Mouse (Mus musculus) splenic B cell, adult 2 months (primary cell): ENCODE data around the gene Urah.
A peak's percentile ranks its signal among the peaks of the same experiment; 100 is the strongest.

Experiments
- DNase-seq: peaks from one replicate; pipeline ENCODE4 v3.0.0-alpha.2; 2011; ENCODE audit warnings: low read depth, low spot score
- H3K27me3 ChIP-seq: 2 replicates; pipeline ENCODE4 v1.6.1; 2012; ENCODE audit warnings: mild to moderate bottlenecking, low read length, moderate library complexity, mixed read lengths; ENCODE audit not compliant: control insufficient read depth, poor library complexity, insufficient read depth, severe bottlenecking
- H3K36me3 ChIP-seq: 2 replicates; pipeline ENCODE4 v1.6.1; 2012; ENCODE audit warnings: mild to moderate bottlenecking, low read length, moderate library complexity, mixed read lengths; ENCODE audit not compliant: control insufficient read depth, poor library complexity, insufficient read depth, severe bottlenecking

Urah gene

DNA sequence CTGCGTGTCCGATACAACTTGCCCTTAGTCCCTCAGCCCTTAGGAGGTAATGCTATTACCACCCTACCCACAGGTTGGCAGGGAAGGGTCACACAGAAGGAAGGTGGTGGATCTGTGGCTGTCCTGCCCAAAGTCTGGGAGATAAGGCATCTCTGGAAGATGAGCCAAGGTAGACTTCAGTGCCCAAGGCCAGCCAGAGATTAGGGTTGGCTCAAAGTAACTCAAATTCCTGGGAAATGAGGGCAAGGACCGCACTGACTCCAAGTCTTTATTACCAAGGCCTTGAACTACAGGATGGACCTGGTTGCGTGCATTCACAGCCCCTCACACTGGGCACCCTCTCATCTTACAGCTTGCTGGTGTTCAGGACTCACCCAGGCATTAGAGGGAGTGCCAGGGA, 17.1 kb downstream of the Urah start:
- DNase-seq, result no peak
- H3K27me3 ChIP-seq, result no peaks in the 10 kb centered on the region; the same call in 1 of the 2 replicates
- H3K36me3 ChIP-seq, result peaks cover 1% of the 10 kb centered on the region; the same call in 1 of the 2 replicates

DNA sequence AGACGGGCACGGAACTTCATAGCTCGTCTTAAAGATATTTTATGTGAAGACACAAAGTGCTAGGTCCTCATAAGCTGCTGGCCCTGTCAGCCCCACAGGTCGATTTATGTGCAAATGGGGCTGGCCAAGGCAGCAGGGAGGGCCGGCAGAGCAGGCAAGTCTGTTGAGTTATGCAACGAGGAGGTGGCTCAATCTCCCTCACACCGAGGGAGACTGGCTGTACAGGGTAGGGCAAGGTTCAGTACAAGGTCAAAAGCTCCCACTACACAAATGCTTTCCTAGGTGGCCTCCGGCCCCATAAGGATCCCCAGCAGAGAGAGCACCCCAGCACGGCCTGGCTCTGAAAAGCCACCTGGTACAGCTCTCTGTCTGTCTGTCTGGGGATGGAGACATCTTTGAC, 18.6 kb downstream of the Urah start:
- peaks cover 1% of the 10 kb centered on the region; the same call in 1 of the 2 replicates for H3K36me3 ChIP-seq
- no peak for DNase-seq
- H3K27me3 ChIP-seq, result no peaks in the 10 kb centered on the region

GRCm38 (mm10) chr7:140854483-140854882, 19.7 kb downstream of the Urah start:
- H3K27me3 ChIP-seq, result no peaks in the 10 kb centered on the region
- H3K36me3 ChIP-seq, result peaks cover 1% of the 10 kb centered on the region; the same call in 1 of the 2 replicates
- DNase-seq, result no peak

DNA sequence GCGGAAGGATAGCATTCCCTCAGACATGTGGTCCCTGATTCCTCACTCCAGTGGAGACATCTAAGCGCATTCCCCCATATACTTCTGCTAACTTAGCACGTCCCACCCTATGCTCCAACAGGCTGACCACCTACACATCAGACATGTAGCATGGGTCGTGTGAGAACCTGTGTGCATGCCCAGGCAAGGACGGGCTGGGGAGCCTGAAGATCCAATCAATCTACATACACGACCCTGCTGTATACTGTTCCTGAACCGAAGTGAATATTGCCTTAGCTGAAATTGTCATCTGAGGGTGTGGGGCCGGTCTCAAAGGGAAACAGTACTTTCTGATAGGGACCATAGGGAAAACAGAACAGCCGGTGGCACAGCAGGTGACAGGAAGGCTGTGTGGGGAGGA, 20.4 kb downstream of the Urah start:
- Histone ChIP-seq H3K36me3 (peaks cover 4% of the 10 kb centered on the region), H3K27me3 (no peaks in the 10 kb centered on the region)
- DNase-seq, result no peak

- peak; percentile 80 for DNase-seq
- no peaks in the 10 kb centered on the region for H3K27me3 ChIP-seq
- peaks cover 7% of the 10 kb centered on the region for H3K36me3 ChIP-seq
Observed at GRCm38 (mm10) chr7:140855860-140856784, 21.3 kb downstream of the Urah start, which contains the start of gene Gm45785. Gm45785 (minus strand) TSS chr7:140856331.

- peaks cover 9% of the 10 kb centered on the region for H3K36me3 ChIP-seq
- H3K27me3 ChIP-seq, result no peaks in the 10 kb centered on the region
- DNase-seq, result peak; percentile 79
Observed at GRCm38 (mm10) chr7:140856785-140857549, 22.1 kb downstream of the Urah start, which contains the start of gene Ric8a. Ric8a (plus strand) TSS chr7:140856957.

- DNase-seq, result peak; percentile 17
Observed at GRCm38 (mm10) chr7:140857550-140858505, 23.0 kb downstream of the Urah start, which contains the start of gene Bet1l. Bet1l (minus strand) TSS chr7:140857577.

GRCm38 (mm10) chr7:140858746-140859145, 23.9 kb downstream of the Urah start:
- DNase-seq, result no peak
- Histone ChIP-seq H3K36me3 (peaks cover 12% of the 10 kb centered on the region), H3K27me3 (no peaks in the 10 kb centered on the region)

More at GRCm38 (mm10) chr7:140857550-140858505, 23.0 kb downstream of the Urah start, which contains the start of gene Bet1l:
- Histone ChIP-seq H3K36me3 (peaks cover 9% of the 10 kb centered on the region), H3K27me3 (no peaks in the 10 kb centered on the region)

GRCm38 (mm10) chr7:140859997-140860396, 25.2 kb downstream of the Urah start:
- Histone ChIP-seq H3K36me3 (peaks cover 12% of the 10 kb centered on the region), H3K27me3 (no peaks in the 10 kb centered on the region)
- DNase-seq, result no peak

DNA sequence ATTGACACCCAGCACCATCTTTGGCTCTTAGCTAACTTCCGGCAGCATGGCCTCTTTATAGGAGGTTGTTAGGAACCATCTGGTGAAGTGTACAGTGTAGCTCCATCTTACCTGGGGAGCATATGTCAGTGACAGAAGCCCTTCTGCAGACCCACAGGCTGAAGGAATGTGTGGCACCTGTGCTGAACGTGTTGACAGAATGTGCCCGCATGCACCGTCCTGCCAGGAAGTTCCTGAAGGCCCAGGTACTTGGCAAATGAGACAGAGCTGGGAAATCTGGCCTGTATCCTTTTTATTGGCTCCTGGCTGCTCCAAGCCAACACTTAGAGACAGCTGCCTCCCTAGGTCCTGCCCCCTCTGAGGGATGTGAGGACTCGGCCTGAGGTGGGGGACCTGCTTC, 25.9 kb downstream of the Urah start:
- Histone ChIP-seq H3K36me3 (peaks cover 12% of the 10 kb centered on the region), H3K27me3 (no peaks in the 10 kb centered on the region)
- no peak for DNase-seq

DNA sequence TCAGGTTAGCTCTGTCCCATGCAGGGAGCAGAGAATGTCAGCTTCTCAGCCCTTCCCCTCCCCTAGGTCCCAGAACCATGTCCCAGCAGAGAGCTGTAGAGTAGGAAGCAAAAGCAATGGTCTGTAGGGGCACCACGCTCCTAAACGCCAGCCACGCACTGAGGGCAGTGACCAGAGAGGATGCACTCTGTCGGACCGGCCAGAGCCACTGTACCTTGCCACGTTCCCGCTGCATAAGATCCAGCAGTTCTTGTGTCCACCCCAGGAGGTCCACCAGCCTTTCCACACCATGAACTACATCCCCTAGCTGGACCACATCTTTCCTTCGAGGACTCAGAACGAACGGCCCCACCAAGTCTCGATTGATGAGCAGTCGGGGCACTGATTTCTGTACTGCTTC, 29.9 kb downstream of the Urah start:
- Histone ChIP-seq H3K27me3 (no peaks in the 10 kb centered on the region), H3K36me3 (peaks cover 11% of the 10 kb centered on the region)
- DNase-seq, result no peak

- H3K27me3 ChIP-seq, result no peaks in the 10 kb centered on the region
- no peaks in the 10 kb centered on the region; the same call in 1 of the 2 replicates for H3K36me3 ChIP-seq
- DNase-seq, result peak; percentile 13
Observed at GRCm38 (mm10) chr7:140874224-140874623, 39.4 kb downstream of the Urah start.

- Histone ChIP-seq H3K36me3 (no peaks in the 10 kb centered on the region; the same call in 1 of the 2 replicates), H3K27me3 (no peaks in the 10 kb centered on the region)
- peak; percentile 61 for DNase-seq
Observed at GRCm38 (mm10) chr7:140877364-140877763, 42.5 kb downstream of the Urah start.

DNA sequence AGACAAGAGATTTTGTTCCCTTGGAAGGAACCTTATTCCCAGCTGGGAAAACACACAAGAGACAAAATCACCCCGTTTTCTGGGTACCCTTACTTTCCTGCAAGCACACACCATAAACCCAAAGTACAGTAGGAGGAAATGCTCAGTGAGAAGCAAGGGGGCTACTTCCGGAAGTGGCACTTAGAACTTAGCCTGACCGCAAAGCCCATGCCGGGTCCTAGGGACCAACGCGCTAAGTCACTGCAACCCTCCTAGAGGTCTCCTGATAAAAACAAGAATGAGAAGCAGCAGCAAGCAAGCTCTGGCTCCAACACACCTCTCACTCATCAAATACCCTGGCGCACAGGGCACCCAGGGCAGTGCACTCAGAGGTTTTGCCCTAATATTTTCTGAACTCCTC, 44.5 kb downstream of the Urah start:
- Histone ChIP-seq H3K27me3 (no peaks in the 10 kb centered on the region), H3K36me3 (no peaks in the 10 kb centered on the region; the same call in 1 of the 2 replicates)
- DNase-seq, result peak; percentile 39
